Mouse (Mus musculus) MEL (cell line): ENCODE measurements around the gene Tmem79. TPM values are rescaled to one million over a fixed set of nuclear protein-coding genes. Genes with fewer than 3 reads are reported as not detected.

Experiments used
- DNase-seq: peaks from one replicate; pipeline ENCODE4 v3.0.0; 2011; ENCODE audit warnings: low read depth, low spot score
- H3K27ac ChIP-seq: 2 replicates; pipeline ENCODE4 v1.5.1; 2012; ENCODE audit warnings: low read depth, mild to moderate bottlenecking, control low read depth, low read length, moderate library complexity; ENCODE audit not compliant: control insufficient read depth
- H3K27me3 ChIP-seq, 2 experiments: fragments of 150-350 bp in 1 of 2; sonication (generic) in 1 of 2; 2 replicates each; pipeline ENCODE4 v1.6.1; 2012; ENCODE audit warnings: low read length in 2 of 2, mild to moderate bottlenecking in 2 of 2, improper control_type of control experiment in 1 of 2, moderate library complexity in 1 of 2; ENCODE audit not compliant: insufficient read depth in 2 of 2, control insufficient read depth in 1 of 2
- H3K36me3 ChIP-seq, 2 experiments: 2 replicates each; pipeline ENCODE4 v1.6.1; 2012 to 2014; ENCODE audit warnings: low read length in 2 of 2, improper control_type of control experiment in 1 of 2, inconsistent platforms in 1 of 2, mild to moderate bottlenecking in 1 of 2; ENCODE audit not compliant: insufficient read depth in 2 of 2, control insufficient read depth in 1 of 2
- H3K4me1 ChIP-seq, 2 experiments: fragments of 150-350 bp in 1 of 2; sonication (generic) in 1 of 2; 2 replicates each; pipeline ENCODE4 v1.6.1; 2012; ENCODE audit warnings: low read length in 2 of 2, improper control_type of control experiment in 1 of 2, mild to moderate bottlenecking in 1 of 2; ENCODE audit not compliant: insufficient read depth in 2 of 2, control insufficient read depth in 1 of 2
- H3K4me3 ChIP-seq, 2 experiments: fragments of 150-350 bp in 1 of 2; sonication (generic) in 1 of 2; 2 replicates each; pipeline ENCODE4 v1.5.1; 2012; ENCODE audit warnings: low read depth in 2 of 2, low read length in 2 of 2, mild to moderate bottlenecking in 2 of 2, moderate library complexity in 2 of 2, control low read depth in 1 of 2, improper control_type of control experiment in 1 of 2; ENCODE audit not compliant: control insufficient read depth in 1 of 2, insufficient read depth in 1 of 2
- H3K79me2 ChIP-seq: 2 replicates; pipeline ENCODE4 v1.6.1; 2012; ENCODE audit warnings: mild to moderate bottlenecking, low read length, moderate library complexity; ENCODE audit not compliant: control insufficient read depth, poor library complexity, insufficient read depth
- H3K9ac ChIP-seq: 2 replicates; pipeline ENCODE4 v1.6.1; 2012; ENCODE audit warnings: low read depth, mild to moderate bottlenecking, control low read depth, low read length, moderate library complexity; ENCODE audit not compliant: control insufficient read depth, poor library complexity, severe bottlenecking
- H3K9me3 ChIP-seq: fragments of 150-350 bp; sonication (generic); replicated peaks from 2 replicates; pipeline ENCODE4 v1.6.1; 2012; ENCODE audit warnings: mild to moderate bottlenecking, low read length, improper control_type of control experiment, moderate library complexity; ENCODE audit not compliant: insufficient read depth
- BHLHE40 ChIP-seq: IDR thresholded peaks from 2 replicates; pipeline ENCODE4 v1.6.1; 2012; ENCODE audit warnings: low read depth, mild to moderate bottlenecking, inconsistent platforms, low read length, improper control_type of control experiment, borderline replicate concordance
- CHD1 ChIP-seq: IDR thresholded peaks from 2 replicates; pipeline ENCODE4 v1.6.1; 2012; ENCODE audit warnings: low read depth, mild to moderate bottlenecking, inconsistent platforms, low read length, improper control_type of control experiment
- CHD2 ChIP-seq: IDR thresholded peaks from 2 replicates; pipeline ENCODE4 v1.6.1; 2011; ENCODE audit warnings: low read length, improper control_type of control experiment
- CTCF ChIP-seq, 3 experiments: IDR thresholded peaks in 2 of 3; conservative IDR thresholded peaks in 1 of 3; 2 replicates each; pipeline ENCODE4 v1.5.1; 2011 to 2012; ENCODE audit warnings: low read length in 3 of 3, low read depth in 2 of 3, mild to moderate bottlenecking in 2 of 3, improper control_type of control experiment in 1 of 3, inconsistent platforms in 1 of 3, mixed read lengths in 1 of 3, moderate library complexity in 1 of 3; ENCODE audit not compliant: control insufficient read depth in 1 of 3, insufficient read depth in 1 of 3, poor library complexity in 1 of 3, severe bottlenecking in 1 of 3
- E2F4 ChIP-seq: IDR thresholded peaks from 2 replicates; pipeline ENCODE4 v1.6.1; 2011; ENCODE audit warnings: low read depth, low read length, improper control_type of control experiment, borderline replicate concordance
- ELF1 ChIP-seq: IDR thresholded peaks from 2 replicates; pipeline ENCODE4 v1.6.1; 2014; ENCODE audit warnings: low read depth, mild to moderate bottlenecking, inconsistent platforms, low read length, improper control_type of control experiment, moderate library complexity
- EP300 ChIP-seq, 2 experiments: IDR thresholded peaks; 2 replicates each; pipeline ENCODE4 v1.6.1; 2011; ENCODE audit warnings: improper control_type of control experiment in 2 of 2, low read length in 2 of 2, low read depth in 1 of 2, mild to moderate bottlenecking in 1 of 2
- ETS1 ChIP-seq: IDR thresholded peaks from 2 replicates; pipeline ENCODE4 v1.6.1; 2012; ENCODE audit warnings: low read depth, mild to moderate bottlenecking, inconsistent platforms, low read length, improper control_type of control experiment, moderate library complexity
- GABPA ChIP-seq: IDR thresholded peaks from 2 replicates; pipeline ENCODE4 v1.6.1; 2012; ENCODE audit warnings: low read depth, mild to moderate bottlenecking, inconsistent platforms, low read length, improper control_type of control experiment, moderate library complexity
- KAT2A ChIP-seq: conservative IDR thresholded peaks from 2 replicates; pipeline ENCODE4 v1.6.1; 2012; ENCODE audit warnings: low read depth, low read length, improper control_type of control experiment, inconsistent platforms
- MAZ ChIP-seq: IDR thresholded peaks from 2 replicates; pipeline ENCODE4 v1.6.1; 2012; ENCODE audit warnings: low read depth, mild to moderate bottlenecking, inconsistent platforms, low read length, improper control_type of control experiment
- MEF2A ChIP-seq: IDR thresholded peaks from 2 replicates; pipeline ENCODE4 v1.6.1; 2014; ENCODE audit warnings: low read depth, mild to moderate bottlenecking, inconsistent platforms, low read length, improper control_type of control experiment; ENCODE audit not compliant: poor library complexity, insufficient replicate concordance, severe bottlenecking; ENCODE audit errors: extremely low read depth
- MXI1 ChIP-seq: IDR thresholded peaks from 2 replicates; pipeline ENCODE4 v1.6.1; 2011; ENCODE audit warnings: mild to moderate bottlenecking, low read depth, low read length, improper control_type of control experiment
- MYB ChIP-seq: IDR thresholded peaks from 2 replicates; pipeline ENCODE4 v1.6.1; 2011; ENCODE audit warnings: mild to moderate bottlenecking, low read depth, low read length, improper control_type of control experiment
- MYC ChIP-seq: IDR thresholded peaks from 2 replicates; pipeline ENCODE4 v1.6.1; 2011; ENCODE audit warnings: low read depth, mild to moderate bottlenecking, low read length, improper control_type of control experiment, moderate library complexity
- NELFE ChIP-seq: IDR thresholded peaks from 2 replicates; pipeline ENCODE4 v1.6.1; 2011; ENCODE audit warnings: low read depth, low read length, improper control_type of control experiment
- RAD21 ChIP-seq: IDR thresholded peaks from 2 replicates; pipeline ENCODE4 v1.6.1; 2011; ENCODE audit warnings: mild to moderate bottlenecking, low read depth, low read length, improper control_type of control experiment
- RCOR1 ChIP-seq: IDR thresholded peaks from 2 replicates; pipeline ENCODE4 v1.6.1; 2012; ENCODE audit warnings: low read depth, mild to moderate bottlenecking, inconsistent platforms, low read length, improper control_type of control experiment
- SIN3A ChIP-seq: IDR thresholded peaks from 2 replicates; pipeline ENCODE4 v1.6.1; 2012; ENCODE audit warnings: low read length, improper control_type of control experiment, inconsistent platforms
- SMC3 ChIP-seq: IDR thresholded peaks from 2 replicates; pipeline ENCODE4 v1.6.1; 2011; ENCODE audit warnings: low read depth, low read length, improper control_type of control experiment
- TBP ChIP-seq: IDR thresholded peaks from 2 replicates; pipeline ENCODE4 v1.8.0; 2011; ENCODE audit warnings: low read depth, low read length, improper control_type of control experiment
- TCF12 ChIP-seq: IDR thresholded peaks from 2 replicates; pipeline ENCODE4 v1.6.1; 2014; ENCODE audit warnings: low read depth, mild to moderate bottlenecking, inconsistent platforms, low read length, improper control_type of control experiment, moderate library complexity
- USF1 ChIP-seq: IDR thresholded peaks from 2 replicates; pipeline ENCODE4 v1.6.1; 2014; ENCODE audit warnings: low read depth, mild to moderate bottlenecking, inconsistent platforms, low read length, improper control_type of control experiment, moderate library complexity
- USF2 ChIP-seq, 2 experiments: IDR thresholded peaks; 2 replicates each; pipeline ENCODE4 v1.6.1; 2011 to 2012; ENCODE audit warnings: improper control_type of control experiment in 2 of 2, low read length in 2 of 2, borderline replicate concordance in 1 of 2, inconsistent platforms in 1 of 2, low read depth in 1 of 2, mild to moderate bottlenecking in 1 of 2; ENCODE audit not compliant: insufficient read depth in 1 of 2
- ZC3H11A ChIP-seq: IDR thresholded peaks from 2 replicates; pipeline ENCODE4 v1.6.1; 2012; ENCODE audit warnings: low read depth, mild to moderate bottlenecking, inconsistent platforms, low read length, improper control_type of control experiment
- ZKSCAN1 ChIP-seq: IDR thresholded peaks from 2 replicates; pipeline ENCODE4 v1.6.1; 2012; ENCODE audit warnings: low read depth, mild to moderate bottlenecking, inconsistent platforms, low read length, improper control_type of control experiment, moderate library complexity
- ZNF384 ChIP-seq: IDR thresholded peaks from 2 replicates; pipeline ENCODE4 v1.6.1; 2012; ENCODE audit warnings: low read depth, mild to moderate bottlenecking, inconsistent platforms, low read length, improper control_type of control experiment
- polyA plus RNA-seq, 2 experiments: library from polyadenylated mRNA; stranded (reverse) in 1 of 2; unstranded in 1 of 2; fragments of >175 nt in 1 of 2; fragments of >200 nt in 1 of 2; gene quantifications; 2 replicates each; pipeline versions ENCODE4 v1.2.1 to v1.2.4; 2012; ENCODE audit warnings: low replicate concordance in 2 of 2, low read depth in 1 of 2; ENCODE audit not compliant: insufficient read length in 2 of 2, insufficient read depth in 1 of 2, missing spikeins in 1 of 2
- total RNA-seq: library from RNA; depleted of rRNA; stranded (reverse); fragments of 300-350 nt; gene quantifications from 2 replicates; pipeline ENCODE4 v1.2.3, GENCODE M21; 2012

Gene Tmem79
- total and polyA plus RNA-seq, 3 experiments, result 2.2 to 3.7 TPM; not detected in 1

- TF ChIP-seq EP300 (IDR thresholded peaks at IDR 0.05; ENCODE audit: low read depth in 1 of 2, low read length in 2 of 2) (no peak), ZNF384 (no peak), MAZ (no peak; the same call in 1 of the 2 replicates), MYC (no peak), TBP (no peak), ETS1 (no peak), SMC3 (peak; percentile 85), ZKSCAN1 (no peak), ZC3H11A (peak; percentile 55)
- TF ChIP-seq, all 39 proteins: peak for 4
Measured at GRCm38 (mm10) chr3:88331282-88331681, 4.7 kb downstream of the Tmem79 start (continued).

DNA sequence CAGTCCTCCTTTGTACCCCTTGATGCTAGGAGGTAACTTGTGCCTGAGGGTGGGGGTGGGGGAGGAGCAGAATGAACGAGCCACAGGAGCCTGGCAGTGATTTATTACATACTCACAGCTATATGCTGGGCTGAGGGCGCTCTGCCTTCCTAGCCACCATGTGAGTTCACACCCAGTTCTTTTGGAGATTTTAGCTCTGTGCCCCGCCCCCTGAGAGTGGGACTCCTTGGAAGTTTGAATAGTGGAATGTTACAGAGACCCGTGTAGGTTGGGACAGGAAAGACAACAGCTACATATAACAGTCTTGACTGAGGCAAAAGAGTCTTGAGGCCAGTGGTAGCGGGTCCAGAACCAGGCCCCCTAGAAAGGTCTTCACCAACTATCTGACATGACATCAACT lies 7.0 kb downstream of the Tmem79 start:
- Histone ChIP-seq H3K36me3 (peaks cover 0 to 2% of the 10 kb centered on the region in 2 experiments; a peak in 2 of 4 replicates), H3K4me3 (no peak overlapping the region), H3K79me2 (peaks cover 12% of the 10 kb centered on the region), H3K4me1 (peaks cover 0 to 13% of the 10 kb centered on the region in 2 experiments; a peak in 3 of 4 replicates), H3K27ac (no peak overlapping the region), H3K27me3 (no peaks in the 10 kb centered on the region), H3K9me3 (no peaks in the 10 kb centered on the region), H3K9ac (no peak overlapping the region)
- no peak for TF ChIP-seq RCOR1
- TF ChIP-seq TCF12, result no peak
- TF ChIP-seq MYB, result no peak
- TF ChIP-seq ELF1, result no peak
- no peak for DNase-seq

DNA sequence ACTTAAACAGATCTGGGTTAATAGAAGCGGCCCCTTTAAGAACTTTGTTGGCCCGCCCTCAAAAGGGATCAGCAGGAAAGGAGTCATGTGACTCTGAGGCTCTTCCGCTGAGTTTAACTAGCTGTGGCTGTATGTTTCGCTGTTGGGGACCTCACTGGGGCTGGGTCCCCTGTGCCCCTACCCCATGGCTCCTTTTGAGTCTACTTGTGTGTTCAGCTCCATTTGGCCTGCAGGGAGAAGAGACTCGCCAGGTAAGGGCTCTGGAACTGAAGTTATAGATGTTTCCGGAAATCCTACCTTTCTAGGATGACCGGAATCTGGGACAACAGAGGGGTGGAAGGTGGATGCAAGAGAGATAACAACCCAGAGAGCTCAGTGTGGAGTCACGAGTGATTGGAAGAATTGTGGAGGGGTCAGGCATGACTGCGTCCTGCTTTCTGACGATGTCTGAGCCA lies 11.0 kb downstream of the Tmem79 start, which contains the start of gene Glmp:
Gene Glmp, plus strand, starts transcription at position 73 of the 455 bp plus-strand sequence.
- peaks cover 2 to 15% of the 10 kb centered on the region in 2 experiments for H3K36me3 ChIP-seq
- peak within 1 kb of the TSS; percentile 92 for H3K9ac ChIP-seq
- peak; percentile 89 for DNase-seq
- no peaks in the 10 kb centered on the region for H3K9me3 ChIP-seq
- H3K79me2 ChIP-seq, result peaks cover 12% of the 10 kb centered on the region
- peak within 1 kb of the TSS; percentile 98 to 99 for H3K4me3 ChIP-seq
- no peaks in the 10 kb centered on the region for H3K27me3 ChIP-seq
- peaks cover 0 to 13% of the 10 kb centered on the region in 2 experiments; a peak in 3 of 4 replicates for H3K4me1 ChIP-seq
- peak within 1 kb of the TSS; percentile 47 for H3K27ac ChIP-seq
- TF ChIP-seq TCF12 (0 out of 2 replicates have a peak, but pooled peaks have one; percentile 20), USF2 (IDR thresholded peaks at IDR 0.05; ENCODE audit: borderline replicate concordance in 1 of 2, insufficient read depth in 1 of 2, low read depth in 1 of 2, low read length in 2 of 2) (peak; percentile 46 to 93; a peak in 3 of 4 replicates), KAT2A (no peak), CTCF (IDR thresholded peaks at IDR 0.05 in 2 of 3, conservative IDR thresholded peaks at IDR 0.05 in 1 of 3; ENCODE audit: control insufficient read depth in 1 of 3, insufficient read depth in 1 of 3, low read depth in 2 of 3, low read length in 3 of 3, poor library complexity in 1 of 3, severe bottlenecking in 1 of 3) (no peak), SMC3 (no peak), MXI1 (peak; percentile 64; the same call in 1 of the 2 replicates), E2F4 (no peak), SIN3A (peak; percentile 99), EP300 (IDR thresholded peaks at IDR 0.05; ENCODE audit: low read depth in 1 of 2, low read length in 2 of 2) (no peak), RCOR1 (0 out of 2 replicates have a peak, but pooled peaks have one; percentile 30), GABPA (no peak), RAD21 (no peak), MYB (no peak), ZC3H11A (no peak), USF1 (peak; percentile 98), ZKSCAN1 (no peak), NELFE (peak; percentile 85), BHLHE40 (0 out of 2 replicates have a peak, but pooled peaks have one; percentile 65), MEF2A (no peak), MAZ (no peak), CHD1 (no peak), ETS1 (0 out of 2 replicates have a peak, but pooled peaks have one; percentile 58), CHD2 (no peak), ZNF384 (no peak)
